Mouse (Mus musculus): Measurements from ENCODE around the gene F930015N05Rik. TPM values are rescaled to one million over a fixed set of nuclear protein-coding genes. Genes with fewer than 3 reads are reported as not detected.
A peak's percentile ranks its signal among the peaks of the same experiment; 100 is the strongest.

Gene F930015N05Rik
- total and polyA plus RNA-seq, 2 experiments: not detected

GRCm38 (mm10) chr11:64448586-64449315 is 12.3 kb upstream of the F930015N05Rik start:
- no peak overlapping the region for H3K27ac ChIP-seq (replicated peaks; ENCODE audit: insufficient read depth, low read depth, low read length)
- no peak overlapping the region for H3K9ac ChIP-seq (ENCODE audit: low read depth, low read length)
- TF ChIP-seq POLR2A (IDR thresholded peaks at IDR 0.05; ENCODE audit: extremely low read depth, insufficient read depth, low read length): no peak
- no peak for TF ChIP-seq CTCF (IDR thresholded peaks at IDR 0.05; ENCODE audit: low read depth, low read length)

DNA sequence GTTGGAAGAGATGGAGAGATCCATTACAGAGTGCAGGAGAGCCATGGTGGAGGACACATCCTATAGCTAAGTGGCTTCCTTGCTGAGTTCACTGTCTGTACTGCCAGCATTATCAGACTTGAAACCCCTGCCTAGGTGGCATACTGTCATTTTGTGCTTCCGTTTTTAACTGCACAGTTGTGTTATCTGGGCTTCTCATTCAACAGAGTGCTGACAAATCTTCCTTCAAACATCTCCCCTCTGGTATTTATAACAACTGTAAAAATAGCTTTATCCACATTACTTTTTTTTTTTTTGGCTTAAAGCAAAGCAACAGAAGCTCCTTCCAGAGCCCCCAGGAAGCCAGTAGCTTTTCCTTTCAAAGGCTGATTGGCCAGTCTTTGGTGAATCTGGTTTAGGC is 8.8 kb upstream of the F930015N05Rik start:
- WGBS: 73% methylated on average over 1 of the region's 1 CpGs
- no peak for DNase-seq (ENCODE audit: extremely low read depth, low read depth, low spot score)
- H3K36me3 ChIP-seq (ENCODE audit: control insufficient read depth, insufficient read depth, low read length): no peaks in the 10 kb centered on the region
- no peaks in the 10 kb centered on the region for H3K27me3 ChIP-seq (ENCODE audit: control insufficient read depth, insufficient read depth, low read length)
- no peak overlapping the region for H3K4me3 ChIP-seq (ENCODE audit: insufficient read depth, low read depth, low read length)
- H3K27ac ChIP-seq (replicated peaks; ENCODE audit: insufficient read depth, low read depth, low read length): no peak overlapping the region
- H3K79me2 ChIP-seq (ENCODE audit: control insufficient read depth, insufficient read depth, low read length): no peaks in the 10 kb centered on the region
- H3K9ac ChIP-seq (ENCODE audit: low read depth, low read length): no peak overlapping the region
- H3K4me1 ChIP-seq (ENCODE audit: control insufficient read depth, insufficient read depth, low read length): peaks cover 2% of the 10 kb centered on the region
- no peak for TF ChIP-seq CTCF (IDR thresholded peaks at IDR 0.05; ENCODE audit: low read depth, low read length)
- TF ChIP-seq POLR2A (IDR thresholded peaks at IDR 0.05; ENCODE audit: extremely low read depth, insufficient read depth, low read length): no peak

More at GRCm38 (mm10) chr11:64448586-64449315, 12.3 kb upstream of the F930015N05Rik start:
- no peaks in the 10 kb centered on the region for H3K79me2 ChIP-seq (ENCODE audit: control insufficient read depth, insufficient read depth, low read length)
- H3K4me1 ChIP-seq (ENCODE audit: control insufficient read depth, insufficient read depth, low read length): no peaks in the 10 kb centered on the region
- 88% methylated on average over 9 of the region's 9 CpGs for WGBS
- no peaks in the 10 kb centered on the region for H3K36me3 ChIP-seq (ENCODE audit: control insufficient read depth, insufficient read depth, low read length)
- no peaks in the 10 kb centered on the region for H3K27me3 ChIP-seq (ENCODE audit: control insufficient read depth, insufficient read depth, low read length)
- no peak for DNase-seq (ENCODE audit: extremely low read depth, low read depth, low spot score)
- H3K4me3 ChIP-seq (ENCODE audit: insufficient read depth, low read depth, low read length): no peak overlapping the region

DNA sequence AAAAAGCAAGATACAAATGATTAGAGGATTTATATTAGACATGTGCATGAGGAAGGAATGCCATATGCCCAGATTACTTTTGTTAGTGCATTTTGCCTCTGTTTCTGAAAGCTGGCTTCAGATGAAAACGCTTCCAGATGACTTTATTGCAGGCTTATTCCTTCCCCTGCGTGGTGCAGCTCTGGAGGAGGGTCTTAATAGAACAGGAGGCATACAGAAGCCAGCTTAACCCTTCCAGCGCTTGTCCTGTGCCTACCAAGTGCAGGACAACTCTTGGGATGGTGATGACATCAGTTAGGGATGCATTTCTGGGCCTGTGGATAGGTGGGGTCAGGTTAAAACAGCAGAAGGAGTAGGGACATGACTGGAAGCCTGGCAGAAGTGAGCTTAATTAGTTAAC is 6.2 kb upstream of the F930015N05Rik start:
- Histone ChIP-seq H3K27ac (replicated peaks; ENCODE audit: insufficient read depth, low read depth, low read length) (no peak overlapping the region), H3K4me3 (ENCODE audit: insufficient read depth, low read depth, low read length) (no peak overlapping the region), H3K9ac (ENCODE audit: low read depth, low read length) (no peak overlapping the region), H3K36me3 (ENCODE audit: control insufficient read depth, insufficient read depth, low read length) (no peaks in the 10 kb centered on the region), H3K4me1 (ENCODE audit: control insufficient read depth, insufficient read depth, low read length) (peaks cover 2% of the 10 kb centered on the region), H3K27me3 (ENCODE audit: control insufficient read depth, insufficient read depth, low read length) (no peaks in the 10 kb centered on the region), H3K79me2 (ENCODE audit: control insufficient read depth, insufficient read depth, low read length) (no peaks in the 10 kb centered on the region)
- TF ChIP-seq POLR2A (IDR thresholded peaks at IDR 0.05; ENCODE audit: extremely low read depth, insufficient read depth, low read length) (no peak), CTCF (IDR thresholded peaks at IDR 0.05; ENCODE audit: low read depth, low read length) (no peak)
- DNase-seq (ENCODE audit: extremely low read depth, low read depth, low spot score): no peak
- WGBS: 48% methylated on average over 3 of the region's 3 CpGs

GRCm38 (mm10) chr11:64442119-64442518 is 5.7 kb upstream of the F930015N05Rik start:
- WGBS: 38% methylated on average over 8 of the region's 8 CpGs
- H3K4me1 ChIP-seq (ENCODE audit: control insufficient read depth, insufficient read depth, low read length): peaks cover 2% of the 10 kb centered on the region
- DNase-seq (ENCODE audit: extremely low read depth, low read depth, low spot score): peak; percentile 61

DNA sequence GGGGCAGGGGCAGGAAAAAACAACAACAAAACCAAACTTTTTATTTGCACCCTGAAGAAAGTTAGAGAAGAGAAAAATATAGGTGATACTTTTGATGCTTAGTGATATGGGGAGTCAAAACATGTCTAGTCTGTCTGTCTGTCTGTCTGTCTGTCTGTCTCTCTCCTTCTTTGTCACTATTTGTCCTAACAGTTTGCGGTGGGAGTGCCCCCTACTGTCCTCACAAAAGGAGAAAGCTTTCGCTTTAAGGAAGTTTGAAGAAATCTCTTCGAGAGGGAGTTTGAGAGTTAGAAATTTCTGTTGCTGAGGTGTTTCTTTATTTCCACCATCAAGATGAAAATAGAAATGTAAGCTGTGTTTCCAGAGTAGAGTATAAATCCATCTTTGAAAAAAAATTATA is 2.5 kb upstream of the F930015N05Rik start:
- DNase-seq (ENCODE audit: extremely low read depth, low read depth, low spot score): no peak
- WGBS: 44% methylated on average over 3 of the region's 3 CpGs

More at GRCm38 (mm10) chr11:64442119-64442518, 5.7 kb upstream of the F930015N05Rik start:
- H3K4me3 ChIP-seq (ENCODE audit: insufficient read depth, low read depth, low read length): no peak overlapping the region
- H3K79me2 ChIP-seq (ENCODE audit: control insufficient read depth, insufficient read depth, low read length): no peaks in the 10 kb centered on the region
- TF ChIP-seq CTCF (IDR thresholded peaks at IDR 0.05; ENCODE audit: low read depth, low read length) (0 out of 2 replicates have a peak, but pooled peaks have one; percentile 11), POLR2A (IDR thresholded peaks at IDR 0.05; ENCODE audit: extremely low read depth, insufficient read depth, low read length) (no peak)
- no peaks in the 10 kb centered on the region for H3K36me3 ChIP-seq (ENCODE audit: control insufficient read depth, insufficient read depth, low read length)
- H3K27me3 ChIP-seq (ENCODE audit: control insufficient read depth, insufficient read depth, low read length): no peaks in the 10 kb centered on the region
- no peak overlapping the region for H3K27ac ChIP-seq (replicated peaks; ENCODE audit: insufficient read depth, low read depth, low read length)
- H3K9ac ChIP-seq (ENCODE audit: low read depth, low read length): no peak overlapping the region

GRCm38 (mm10) chr11:64437721-64438120 is 1.3 kb upstream of the F930015N05Rik start:
- Histone ChIP-seq H3K36me3 (ENCODE audit: control insufficient read depth, insufficient read depth, low read length) (no peaks in the 10 kb centered on the region), H3K27ac (replicated peaks; ENCODE audit: insufficient read depth, low read depth, low read length) (no peak overlapping the region), H3K9ac (ENCODE audit: low read depth, low read length) (no peak overlapping the region), H3K4me1 (ENCODE audit: control insufficient read depth, insufficient read depth, low read length) (peaks cover 2% of the 10 kb centered on the region), H3K4me3 (ENCODE audit: insufficient read depth, low read depth, low read length) (no peak overlapping the region), H3K27me3 (ENCODE audit: control insufficient read depth, insufficient read depth, low read length) (peaks cover 9% of the 10 kb centered on the region), H3K79me2 (ENCODE audit: control insufficient read depth, insufficient read depth, low read length) (no peaks in the 10 kb centered on the region)
- TF ChIP-seq CTCF (IDR thresholded peaks at IDR 0.05; ENCODE audit: low read depth, low read length) (no peak), POLR2A (IDR thresholded peaks at IDR 0.05; ENCODE audit: extremely low read depth, insufficient read depth, low read length) (no peak)
- 91% methylated on average over 3 of the region's 3 CpGs for WGBS
- no peak for DNase-seq (ENCODE audit: extremely low read depth, low read depth, low spot score)

More for the DNA sequence above, 2.5 kb upstream of the F930015N05Rik start:
- Histone ChIP-seq H3K4me3 (ENCODE audit: insufficient read depth, low read depth, low read length) (no peak overlapping the region), H3K27ac (replicated peaks; ENCODE audit: insufficient read depth, low read depth, low read length) (no peak overlapping the region), H3K27me3 (ENCODE audit: control insufficient read depth, insufficient read depth, low read length) (peaks cover 9% of the 10 kb centered on the region), H3K9ac (ENCODE audit: low read depth, low read length) (no peak overlapping the region), H3K4me1 (ENCODE audit: control insufficient read depth, insufficient read depth, low read length) (peaks cover 2% of the 10 kb centered on the region), H3K79me2 (ENCODE audit: control insufficient read depth, insufficient read depth, low read length) (no peaks in the 10 kb centered on the region), H3K36me3 (ENCODE audit: control insufficient read depth, insufficient read depth, low read length) (no peaks in the 10 kb centered on the region)
- no peak for TF ChIP-seq POLR2A (IDR thresholded peaks at IDR 0.05; ENCODE audit: extremely low read depth, insufficient read depth, low read length)
- TF ChIP-seq CTCF (IDR thresholded peaks at IDR 0.05; ENCODE audit: low read depth, low read length): no peak

Data from liver, adult 2 months (tissue).